Mouse (Mus musculus) left cerebral cortex, adult 11 months (tissue): ENCODE measurements around the gene Lyl1.

Experiments used
- DNase-seq: peaks from one replicate; pipeline ENCODE4 v3.0.0; 2022; ENCODE audit warnings: low spot score

Lyl1 gene

GRCm38 (mm10) chr8:84742171-84743053, 41.2 kb downstream of the Lyl1 start:
- no peak for DNase-seq

- DNase-seq, result no peak
These were observed 41.8 kb downstream of the Lyl1 start for GRCm38 (mm10) chr8:84743054-84743415.

GRCm38 (mm10) chr8:84743517-84744420, 42.5 kb downstream of the Lyl1 start:
- no peak for DNase-seq

GRCm38 (mm10) chr8:84745032-84745925, 44.0 kb downstream of the Lyl1 start:
- DNase-seq, result no peak

- DNase-seq, result no peak
These were observed 48.3 kb downstream of the Lyl1 start for GRCm38 (mm10) chr8:84749519-84749918.

- DNase-seq, result no peak
These were observed 51.7 kb downstream of the Lyl1 start for GRCm38 (mm10) chr8:84752734-84753582.
